Mouse (Mus musculus) cerebellum, adult 2 months (tissue): ENCODE data around the gene Nfat5.

Source experiments
- CTCF ChIP-seq: fragments of 200-500 bp; IDR thresholded peaks from 2 replicates; pipeline ENCODE4 v1.5.1; 2011; ENCODE audit warnings: low read depth, mild to moderate bottlenecking, control low read depth, low read length, moderate library complexity, borderline replicate concordance; ENCODE audit not compliant: insufficient read depth
- POLR2A ChIP-seq: fragments of 200-500 bp; IDR thresholded peaks from 2 replicates; pipeline ENCODE4 v1.6.1; 2011; ENCODE audit warnings: low read length, control low read depth, borderline replicate concordance; ENCODE audit not compliant: insufficient read depth

DNA sequence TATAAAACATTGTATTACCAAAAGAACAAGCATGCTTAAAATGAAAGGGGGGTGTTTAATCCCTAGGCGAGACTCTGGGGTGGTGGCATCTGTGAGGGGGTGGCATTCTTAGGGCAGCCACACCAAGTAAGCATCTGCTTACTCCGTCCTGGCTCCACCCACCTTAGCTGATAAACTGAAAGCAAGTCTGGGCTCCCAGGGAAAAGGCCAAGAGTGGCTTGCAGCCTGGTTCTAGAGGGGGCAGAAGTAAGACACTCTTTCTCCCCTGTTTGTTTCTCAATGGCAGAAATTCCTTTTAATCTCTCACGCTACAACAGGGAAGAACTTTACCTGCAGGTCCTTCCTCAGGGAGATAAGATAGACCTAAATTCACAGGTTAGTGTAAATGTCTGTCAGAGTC lies 38.9 kb upstream of the Nfat5 start:
- TF ChIP-seq POLR2A (no peak), CTCF (no peak)
